Mouse (Mus musculus): Measurements from ENCODE around the gene Rnf43.

Rnf43 gene

GRCm38 (mm10) chr11:87744964-87745363, 82.4 kb downstream of the Rnf43 start:
- in situ Hi-C loops (cut with MboI, MseI), result loop anchor here in 1 of 2 experiments (10.0 to 25.0 kb wide), 2 partner anchors 1070 to 1158 kb away; no protein-coding TSS in a partner anchor

DNA sequence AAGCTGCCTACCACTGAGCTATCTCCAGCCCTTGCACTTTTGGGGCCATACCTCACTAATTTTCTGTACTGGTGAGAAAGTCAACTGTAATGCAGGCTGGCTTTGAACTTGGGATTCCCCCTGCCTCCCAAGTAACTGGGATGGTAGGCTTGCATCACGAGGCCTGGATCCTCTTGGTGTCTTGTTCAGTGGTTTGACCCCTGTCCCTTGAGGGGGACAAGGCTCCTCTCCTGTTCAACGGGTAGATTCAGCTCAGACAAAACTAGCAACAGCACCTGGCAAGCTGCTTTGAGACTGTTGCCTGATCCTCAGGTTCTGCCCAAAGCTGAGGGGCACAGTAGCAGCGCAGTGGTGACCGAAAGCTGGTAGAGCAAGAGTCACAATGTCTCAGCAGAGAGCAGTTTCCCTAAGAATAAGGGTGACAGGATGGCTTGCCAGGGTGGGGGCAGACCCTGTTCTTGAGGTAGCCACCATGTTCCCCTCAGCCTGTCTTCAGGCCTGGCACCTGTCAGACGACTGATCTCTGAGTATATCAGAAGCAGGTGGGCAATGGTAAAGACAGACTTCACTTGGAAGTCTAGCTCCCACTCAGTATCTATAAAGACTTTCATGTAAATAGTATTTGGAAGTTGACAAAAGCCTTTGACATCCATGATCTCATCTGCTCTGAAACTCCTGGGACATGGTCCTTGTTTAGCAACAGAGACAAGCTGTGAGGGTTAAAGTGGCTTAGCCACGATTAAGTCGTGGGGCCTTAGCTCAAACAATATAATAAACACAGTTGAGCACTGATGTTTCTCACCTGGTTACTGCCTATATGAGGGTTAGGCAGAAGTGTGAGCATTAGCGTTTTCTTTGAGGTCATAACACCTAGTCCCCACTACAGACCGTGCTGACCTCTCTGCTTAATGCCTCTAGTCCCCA, 83.4 kb downstream of the Rnf43 start:
- in situ Hi-C loops (cut with MboI, MseI), result loop anchor here in 1 of 2 experiments (10.0 to 25.0 kb wide), 2 partner anchors 1071 to 1159 kb away; no protein-coding TSS in a partner anchor

- in situ Hi-C loops (cut with MboI, MseI), result loop anchor here in 1 of 2 experiments (10.0 to 25.0 kb wide), 2 partner anchors 1073 to 1160 kb away; no protein-coding TSS in a partner anchor
Measured at GRCm38 (mm10) chr11:87747312-87747711, 84.8 kb downstream of the Rnf43 start.

GRCm38 (mm10) chr11:87747716-87748115, 85.2 kb downstream of the Rnf43 start:
- in situ Hi-C loops (cut with MboI, MseI), result loop anchor here in 1 of 2 experiments (10.0 to 25.0 kb wide), 2 partner anchors 1073 to 1160 kb away; no protein-coding TSS in a partner anchor

DNA sequence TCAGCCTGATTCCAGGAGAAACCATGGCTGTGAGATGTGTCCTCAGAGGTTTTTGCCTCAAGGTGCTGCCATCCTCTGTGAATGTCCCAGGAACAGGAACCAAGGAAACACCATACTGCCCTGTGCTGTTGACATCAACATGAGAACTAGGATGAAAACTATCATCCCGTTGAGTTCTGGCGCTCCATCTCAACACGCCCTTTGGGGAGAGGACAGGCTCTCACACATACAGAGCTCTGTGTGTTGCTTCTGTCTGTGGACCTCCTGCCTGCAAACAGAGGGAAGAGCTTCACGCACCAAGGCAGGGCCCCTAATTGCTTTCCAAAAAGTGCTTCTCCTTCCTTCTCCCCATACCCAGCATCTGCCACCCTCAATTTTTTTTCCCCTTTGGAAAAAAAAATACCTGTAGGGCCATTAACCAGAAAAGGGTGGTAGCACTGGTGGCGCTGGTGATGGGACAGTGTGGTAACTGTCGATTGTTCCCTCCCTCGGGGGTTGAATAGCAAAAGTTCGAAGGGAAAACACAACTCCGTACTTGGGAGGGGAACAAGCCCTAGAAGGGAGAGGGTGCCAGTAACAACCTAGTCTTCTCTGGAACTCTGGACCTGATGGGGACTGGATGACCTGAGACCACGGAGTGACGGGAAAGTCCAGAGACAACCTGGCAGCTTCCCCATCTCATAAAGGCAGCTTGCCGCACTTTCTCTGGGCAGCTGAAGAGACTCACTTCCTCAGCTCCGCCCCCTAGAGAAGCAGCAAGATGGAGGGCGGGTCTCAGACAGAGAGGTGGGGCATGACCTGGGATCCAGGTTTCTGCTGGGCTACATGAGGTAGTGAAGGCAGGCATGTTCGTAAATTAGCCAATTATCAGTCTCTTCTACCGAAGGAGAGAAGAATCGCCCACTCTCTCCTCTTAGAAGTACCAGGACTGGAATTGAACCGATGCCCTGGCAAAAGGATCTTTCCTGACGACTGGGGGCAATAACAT, 85.9 kb downstream of the Rnf43 start:
- in situ Hi-C loops (cut with MboI, MseI), result loop anchor here in 1 of 2 experiments (10.0 to 25.0 kb wide), 2 partner anchors 1074 to 1161 kb away; no protein-coding TSS in a partner anchor

- in situ Hi-C loops (cut with MboI, MseI), result loop anchor here (10.0 to 25.0 kb wide), 3 partner anchors 1075 to 1165 kb away; no protein-coding TSS in a partner anchor
Measured at GRCm38 (mm10) chr11:87749192-87750042, 86.9 kb downstream of the Rnf43 start.

DNA sequence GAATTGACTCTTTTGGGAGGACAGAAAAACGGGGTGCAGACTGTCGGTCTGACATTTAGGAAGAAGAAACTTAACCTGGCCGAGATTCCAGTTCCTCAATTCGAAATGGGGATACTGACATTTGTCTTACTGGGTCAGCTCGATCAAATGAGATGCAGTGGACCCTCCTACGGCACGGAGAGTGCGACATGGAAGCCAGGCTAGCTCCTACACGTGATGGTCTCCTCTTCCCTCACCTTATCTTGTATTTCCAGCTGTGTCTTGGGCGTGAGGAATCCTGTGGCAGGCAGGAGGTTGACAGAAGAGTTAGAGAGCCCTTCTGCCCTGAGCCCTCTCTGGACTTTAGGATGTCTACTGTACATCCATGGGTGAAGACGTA, 87.5 kb downstream of the Rnf43 start:
- in situ Hi-C loops (cut with MboI, MseI), result loop anchor here in 1 of 2 experiments (10.0 kb wide), 1 partner anchor 1165 kb away; no protein-coding TSS in a partner anchor

DNA sequence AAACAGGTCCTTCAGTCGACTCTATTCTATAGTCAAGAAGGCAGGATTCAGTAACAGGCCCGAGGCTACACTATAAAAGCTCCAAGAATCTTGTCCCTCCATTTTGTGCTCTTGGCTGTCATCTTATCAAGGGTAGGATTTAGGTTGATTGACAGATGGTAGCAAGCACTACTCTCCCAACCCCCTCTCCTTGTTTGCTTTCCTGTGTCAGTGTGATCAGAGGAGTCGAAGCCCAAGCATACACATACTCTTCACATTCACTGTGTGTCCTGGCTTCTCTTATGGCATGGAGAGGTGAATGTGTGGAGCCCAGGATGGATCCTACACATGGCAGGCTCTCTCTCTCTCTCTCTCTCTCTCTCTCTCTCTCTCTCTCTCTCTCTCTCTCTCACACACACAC, 88.0 kb downstream of the Rnf43 start:
- in situ Hi-C loops (cut with MboI, MseI), result loop anchor here in 1 of 2 experiments (10.0 kb wide), 1 partner anchor 1166 kb away; no protein-coding TSS in a partner anchor

GRCm38 (mm10) chr11:87751031-87751430, 88.5 kb downstream of the Rnf43 start:
- in situ Hi-C loops (cut with MboI, MseI), result loop anchor here in 1 of 2 experiments (10.0 kb wide), 1 partner anchor 1166 kb away; no protein-coding TSS in a partner anchor

- in situ Hi-C loops (cut with MboI, MseI), result loop anchor here in 1 of 2 experiments (10.0 kb wide), 1 partner anchor 1167 kb away; no protein-coding TSS in a partner anchor
Measured at GRCm38 (mm10) chr11:87751491-87751966, 89.0 kb downstream of the Rnf43 start.

DNA sequence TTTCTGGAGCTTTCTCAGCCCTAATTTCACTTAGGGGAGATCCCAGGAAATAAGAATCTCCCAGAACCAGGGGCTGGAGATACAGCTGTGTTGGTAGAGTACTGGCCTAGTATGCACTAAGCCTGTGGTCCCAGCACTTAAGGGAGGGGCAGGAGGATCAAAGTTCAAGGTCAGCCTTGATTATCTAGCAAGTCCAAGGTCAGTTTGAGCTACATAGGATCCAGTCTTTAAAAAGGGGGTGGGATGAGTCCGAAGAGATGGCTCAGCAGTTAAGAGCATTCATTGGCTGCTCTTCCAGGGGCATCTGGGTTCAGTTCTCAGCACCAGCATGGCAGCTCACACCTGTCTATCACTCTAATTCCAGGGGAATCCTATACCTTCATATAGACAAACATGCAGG, 89.8 kb downstream of the Rnf43 start:
- in situ Hi-C loops (cut with MboI, MseI), result loop anchor here in 1 of 2 experiments (10.0 kb wide), 1 partner anchor 1168 kb away; no protein-coding TSS in a partner anchor

DNA sequence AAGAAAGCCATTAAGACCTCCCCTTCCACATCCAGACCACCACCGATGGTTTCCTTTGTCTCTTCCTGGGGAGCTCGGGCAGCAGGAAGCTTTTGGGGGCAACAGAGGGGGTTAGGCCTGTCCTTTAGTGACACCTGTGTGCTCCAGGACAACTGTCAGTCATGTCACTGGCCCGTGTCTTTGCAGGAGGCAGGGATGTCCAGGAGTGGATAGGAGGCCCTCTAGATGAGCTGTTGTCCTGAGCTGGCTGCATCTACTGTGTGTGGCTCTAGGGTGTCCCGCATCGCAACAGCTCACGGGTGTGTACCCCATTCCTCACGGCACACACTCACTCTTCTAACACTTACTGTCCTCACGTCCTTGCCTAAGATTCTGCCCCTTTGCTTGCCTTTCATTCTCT, 90.7 kb downstream of the Rnf43 start:
- in situ Hi-C loops (cut with MboI, MseI), result loop anchor here in 1 of 2 experiments (10.0 kb wide), 1 partner anchor 1168 kb away; no protein-coding TSS in a partner anchor

DNA sequence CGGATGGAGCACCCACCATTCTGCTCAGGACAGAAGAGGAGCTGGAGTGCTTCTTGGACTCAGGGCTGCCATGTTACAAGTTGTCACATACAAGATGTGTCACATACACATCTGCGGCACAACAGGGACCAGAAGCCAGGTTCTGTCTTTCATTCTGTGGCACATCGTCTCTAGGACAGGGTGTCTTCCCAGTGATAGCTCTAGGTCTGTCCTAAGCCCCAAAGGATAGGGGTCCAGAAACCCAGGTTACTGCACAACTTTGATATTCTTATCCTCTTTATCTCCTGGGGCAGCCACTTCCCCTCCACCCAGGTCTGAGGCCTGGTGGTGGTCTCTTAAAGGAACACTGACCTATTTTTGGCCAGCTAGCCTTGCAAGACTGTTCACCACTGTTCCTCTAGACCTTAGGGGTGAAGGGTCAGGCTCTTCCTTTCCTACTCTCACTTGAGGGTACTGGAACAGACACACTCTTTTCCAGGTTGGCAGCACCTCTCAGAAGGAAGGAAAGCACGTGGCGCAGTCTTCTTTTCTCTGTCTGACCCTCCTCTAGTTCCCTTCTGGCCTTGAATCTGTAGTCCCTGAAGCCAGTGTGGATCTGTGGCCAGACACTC, 91.5 kb downstream of the Rnf43 start:
- in situ Hi-C loops (cut with MboI, MseI), result loop anchor here in 1 of 2 experiments (10.0 kb wide), 1 partner anchor 1169 kb away; no protein-coding TSS in a partner anchor

- in situ Hi-C loops (cut with MboI, MseI), result loop anchor here in 1 of 2 experiments (10.0 kb wide), 1 partner anchor 1170 kb away; no protein-coding TSS in a partner anchor
Measured at GRCm38 (mm10) chr11:87754603-87755002, 92.1 kb downstream of the Rnf43 start.

DNA sequence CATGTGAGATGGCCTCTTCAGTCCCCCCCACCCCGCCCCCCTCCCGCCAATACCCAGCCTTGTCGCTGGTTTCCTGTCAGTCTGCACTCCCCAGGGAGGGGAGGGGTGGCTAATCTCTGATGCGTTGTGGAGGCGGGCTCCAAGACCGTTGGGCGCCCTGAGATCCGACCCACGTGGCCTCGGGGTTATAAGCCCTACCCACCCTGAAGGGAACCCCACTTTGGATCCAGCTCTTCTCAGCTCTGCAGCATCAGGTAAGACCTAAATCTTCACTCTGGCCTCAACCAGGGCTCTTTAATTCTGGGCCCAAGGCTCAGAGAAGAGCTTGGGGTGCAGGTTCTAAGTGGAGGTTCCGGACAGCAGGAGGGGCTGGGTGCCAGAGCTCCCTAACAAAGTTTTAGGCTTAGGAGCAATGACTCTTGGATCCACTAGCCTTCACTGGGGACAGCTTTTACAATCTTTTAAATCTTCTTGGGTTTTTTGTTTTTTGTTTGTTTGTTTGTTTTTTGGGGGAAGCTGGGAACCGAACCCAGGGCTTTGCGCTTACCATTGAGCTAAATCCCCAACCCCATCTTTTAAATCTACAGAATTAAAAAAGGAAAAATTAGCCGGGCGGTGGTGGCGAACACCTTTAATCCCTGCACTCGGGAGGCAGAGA, 93.0 kb downstream of the Rnf43 start:
- in situ Hi-C loops (cut with MboI, MseI), result loop anchor here in 1 of 2 experiments (10.0 kb wide), 1 partner anchor 1171 kb away; no protein-coding TSS in a partner anchor

DNA sequence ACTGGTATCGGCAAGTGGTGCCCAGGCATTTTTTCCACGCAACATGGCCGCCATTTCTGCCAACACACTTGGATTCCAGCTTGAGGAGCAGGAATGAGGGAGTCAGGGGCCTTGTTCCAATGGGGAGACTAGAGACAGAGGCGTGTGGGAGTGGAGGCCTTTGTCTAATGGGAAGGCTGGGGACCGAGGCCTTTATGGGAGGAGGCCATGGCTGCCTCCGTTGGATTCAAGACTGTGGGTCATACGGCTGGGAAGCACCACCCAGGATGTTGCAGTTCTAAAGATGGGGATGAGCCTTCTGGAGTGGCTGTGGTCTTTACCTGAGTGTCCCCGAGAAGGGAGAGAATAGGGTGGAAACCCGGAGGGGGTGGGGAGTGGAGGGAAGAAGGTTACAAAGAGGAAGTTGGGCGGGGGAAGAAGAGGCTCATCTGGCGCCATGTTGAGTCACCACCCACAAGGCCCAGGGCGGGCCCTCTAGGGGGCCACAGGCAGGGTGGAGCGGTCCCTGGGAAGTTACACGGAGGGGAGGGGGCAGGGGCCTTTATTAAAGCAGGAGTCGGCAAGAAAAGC, 93.8 kb downstream of the Rnf43 start:
- in situ Hi-C loops (cut with MboI, MseI), result loop anchor here in 1 of 2 experiments (10.0 kb wide), 1 partner anchor 1172 kb away; no protein-coding TSS in a partner anchor

- in situ Hi-C loops (cut with MboI, MseI), result loop anchor here in 1 of 2 experiments (10.0 kb wide), 1 partner anchor 1172 kb away; no protein-coding TSS in a partner anchor
Measured at GRCm38 (mm10) chr11:87757001-87757954, 94.8 kb downstream of the Rnf43 start.

All from T-helper 17 cell (primary cell).